Comparison of ENCODE assay signal across 22 mouse cellular contexts in the genomic region with DNA sequence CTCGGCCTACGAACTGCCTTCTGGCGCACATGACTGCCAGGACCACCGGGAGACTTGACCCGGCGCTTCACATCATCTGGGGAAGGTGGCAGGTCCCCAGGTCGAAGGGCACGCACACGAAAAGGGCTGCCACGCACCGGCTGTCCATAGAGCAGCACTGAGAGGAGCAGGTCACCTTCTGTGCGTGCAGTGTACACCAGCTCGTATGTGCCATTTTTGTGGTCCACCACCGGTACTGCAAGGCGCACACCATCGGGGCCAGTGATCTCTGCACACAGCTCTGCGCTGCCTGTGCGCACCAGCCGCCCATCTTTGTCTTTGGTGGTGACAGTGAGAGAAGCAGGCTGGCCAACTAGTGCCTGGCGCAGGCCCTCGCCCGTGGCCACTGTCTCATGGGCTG. TPM values are rescaled to one million over a fixed set of nuclear protein-coding genes. Genes with fewer than 3 reads are reported as not detected.
"Had no signal": no experiment of that assay in that cellular context is flagged by ENCODE, and none has a peak within 500 bp of the region (broad histone marks: within the 10 kb centered on the region; RNA-seq: fewer than 3 reads in every experiment).

No protein-coding gene starts in this region.

- H3K4me2 ChIP-seq: liver, embryonic 11.5 days; liver, embryonic 15.5 days; lung, embryonic 15.5 days; midbrain, embryonic 15.5 days; neural tube, embryonic 13.5 days; neural tube, embryonic 15.5 days had no signal

- H3K9me3 ChIP-seq: liver, embryonic 15.5 days; lung, embryonic 15.5 days; midbrain, embryonic 10.5 days; midbrain, embryonic 15.5 days; neural tube, embryonic 13.5 days; neural tube, embryonic 15.5 days had no signal

- H3K36me3 ChIP-seq: liver, embryonic 15.5 days had no signal

- H3K4me1 ChIP-seq: liver, embryonic 15.5 days; midbrain, embryonic 15.5 days; neural tube, embryonic 13.5 days; neural tube, embryonic 15.5 days had no signal

- DNase-seq: liver, postnatal 0 days; lung, adult 2 months; lung, postnatal 10 days; lung, postnatal 4 days; retina, postnatal 1 day; right cerebral cortex, adult 18-20 months; right cerebral cortex, postnatal 25 days; right cerebral cortex, postnatal 4 days; spleen, adult 18-20 months; thymus, adult 18-20 months; thymus, postnatal 14 days; thymus, postnatal 36 days had no signal

- ATAC-seq: liver, postnatal 0 days; midbrain, embryonic 15.5 days had no signal

- H3K27ac ChIP-seq: liver, embryonic 15.5 days; lung, embryonic 15.5 days; midbrain, embryonic 10.5 days; midbrain, embryonic 15.5 days; neural tube, embryonic 13.5 days; neural tube, embryonic 15.5 days had no signal

- H3K27me3 ChIP-seq: liver, embryonic 15.5 days; lung, embryonic 15.5 days; midbrain, embryonic 15.5 days; neural tube, embryonic 13.5 days; neural tube, embryonic 15.5 days had no signal

- H3K9ac ChIP-seq: liver, embryonic 15.5 days; liver, postnatal 0 days; lung, embryonic 15.5 days; midbrain, embryonic 15.5 days; neural tube, embryonic 13.5 days; neural tube, embryonic 15.5 days had no signal

- H3K4me3 ChIP-seq: liver, embryonic 15.5 days; lung, embryonic 15.5 days; midbrain, embryonic 10.5 days; midbrain, embryonic 15.5 days; myocyte; neural tube, embryonic 13.5 days; neural tube, embryonic 15.5 days had no signal

RNA-seq across cellular contexts. Expression of a gene that starts 17.9 kb away (rescaled TPM):
- total RNA-seq: megakaryocyte-erythroid progenitor cell, adult 5-6 weeks had no signal
- polyA plus RNA-seq: neural tube, embryonic 11.5 days had no signal
